Mouse (Mus musculus) embryonic fibroblast, embryonic 13.5 days (primary cell): ENCODE data around the gene Mast1.

Experiments
- CTCF ChIP-seq: IDR thresholded peaks from 2 replicates; pipeline ENCODE4 v1.5.1; 2011; ENCODE audit warnings: mild to moderate bottlenecking, control low read depth, low read length, moderate library complexity, borderline replicate concordance; ENCODE audit not compliant: insufficient read depth
- POLR2A ChIP-seq: IDR thresholded peaks from 2 replicates; pipeline ENCODE4 v1.6.1; 2011; ENCODE audit warnings: low read depth, mild to moderate bottlenecking, control low read depth, low read length, moderate library complexity

DNA sequence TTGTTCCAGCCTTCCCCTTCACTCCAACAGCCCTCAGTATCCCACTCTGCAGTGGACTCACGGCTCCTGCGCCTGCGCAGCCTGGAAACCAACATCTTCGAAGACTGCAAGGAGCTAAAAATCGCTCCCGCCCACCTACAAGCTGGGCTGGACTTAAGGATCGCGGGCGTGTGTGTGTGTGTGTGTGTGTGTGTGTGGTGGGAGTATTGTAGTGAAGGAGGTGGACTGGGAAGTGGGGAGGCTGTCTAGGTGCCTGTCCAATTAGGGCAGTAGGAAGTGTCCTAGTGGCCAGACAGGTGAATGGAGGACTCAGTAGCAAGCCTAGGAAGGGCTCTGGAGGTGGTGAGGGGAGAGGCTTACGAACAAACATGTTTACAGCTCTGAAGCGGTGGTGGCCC is 8.1 kb upstream of the Mast1 start:
- TF ChIP-seq POLR2A (no peak), CTCF (no peak)
